Mouse (Mus musculus): Measurements from ENCODE around the gene Rlbp1.
A peak's percentile ranks its signal among the peaks of the same experiment; 100 is the strongest.

Rlbp1 gene

DNA sequence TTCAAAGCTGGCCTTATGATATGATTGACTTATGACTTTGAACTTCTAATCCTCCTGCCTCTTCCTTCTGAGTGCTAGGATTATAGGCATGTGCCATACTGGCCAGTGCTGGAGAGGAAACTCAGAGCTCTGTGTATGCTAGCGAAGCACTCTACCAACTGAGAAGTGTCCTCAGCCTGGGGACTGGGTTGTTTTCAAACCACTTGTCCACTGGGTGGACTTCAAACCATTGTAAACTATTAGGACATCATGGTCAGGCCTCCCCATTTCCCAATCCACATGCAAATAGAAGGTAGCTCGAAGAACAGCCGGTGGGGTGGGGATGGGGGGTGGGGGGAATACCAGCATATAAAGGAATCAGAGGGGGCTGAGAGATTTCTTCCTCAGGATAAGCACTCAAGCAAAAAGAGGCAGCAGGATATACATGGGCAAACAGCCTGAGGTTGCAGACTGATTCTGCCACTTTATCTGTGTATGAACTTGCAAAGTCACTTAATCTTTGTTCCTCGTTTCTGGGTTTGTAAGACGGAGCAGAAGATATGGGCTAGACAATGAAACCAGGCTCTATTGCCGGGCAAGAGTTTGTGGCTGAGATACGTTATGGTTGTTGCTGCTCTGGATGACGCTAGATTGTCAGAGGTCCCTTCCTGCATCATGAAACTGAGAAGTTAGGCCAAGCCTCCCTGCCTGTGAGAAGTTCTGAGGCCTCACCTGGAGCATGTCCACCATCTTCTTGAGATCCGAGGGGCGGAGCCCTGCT lies 10.2 kb downstream of the Rlbp1 start:
- no peak for DNase-seq (ENCODE audit: low spot score)

DNA sequence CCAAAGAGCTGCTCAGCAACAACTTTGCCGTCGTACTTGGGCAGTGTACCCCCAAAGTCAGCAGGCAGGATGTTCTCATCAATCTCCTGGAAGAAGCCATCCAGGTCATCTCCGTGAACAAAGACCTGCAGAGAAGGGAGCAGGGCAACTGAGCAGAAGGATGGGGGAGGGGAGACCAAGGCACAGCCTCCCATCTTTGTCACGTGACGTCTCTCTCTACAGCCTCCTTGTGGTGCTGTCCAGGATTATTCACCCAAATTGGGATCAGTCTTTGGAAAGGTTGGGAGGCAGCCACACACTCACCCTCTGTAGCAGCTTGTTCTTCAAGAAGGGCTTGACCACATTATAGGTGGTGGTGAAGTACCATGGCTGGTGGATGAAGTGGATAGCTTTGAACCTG lies 11.3 kb downstream of the Rlbp1 start:
- no peak for DNase-seq (ENCODE audit: low spot score)

DNA sequence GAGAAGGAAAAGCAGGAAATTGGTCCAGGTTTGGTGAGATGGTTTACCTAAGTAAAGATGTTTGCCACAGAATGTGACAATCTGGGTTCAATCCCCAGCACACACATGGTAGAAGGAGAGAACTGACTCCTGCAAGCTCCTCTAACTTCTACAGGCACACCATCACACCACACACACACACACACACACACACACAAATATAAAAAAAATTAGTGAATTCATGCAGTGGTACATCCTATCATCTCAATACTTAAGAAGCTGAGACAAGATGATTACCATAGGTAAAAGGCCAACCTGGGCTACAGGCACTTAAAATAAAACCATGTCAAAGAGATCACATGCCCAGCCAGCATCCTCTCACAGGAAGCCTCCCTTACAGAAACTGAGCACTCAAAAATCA lies 12.8 kb downstream of the Rlbp1 start:
- DNase-seq (ENCODE audit: low spot score), result no peak

DNA sequence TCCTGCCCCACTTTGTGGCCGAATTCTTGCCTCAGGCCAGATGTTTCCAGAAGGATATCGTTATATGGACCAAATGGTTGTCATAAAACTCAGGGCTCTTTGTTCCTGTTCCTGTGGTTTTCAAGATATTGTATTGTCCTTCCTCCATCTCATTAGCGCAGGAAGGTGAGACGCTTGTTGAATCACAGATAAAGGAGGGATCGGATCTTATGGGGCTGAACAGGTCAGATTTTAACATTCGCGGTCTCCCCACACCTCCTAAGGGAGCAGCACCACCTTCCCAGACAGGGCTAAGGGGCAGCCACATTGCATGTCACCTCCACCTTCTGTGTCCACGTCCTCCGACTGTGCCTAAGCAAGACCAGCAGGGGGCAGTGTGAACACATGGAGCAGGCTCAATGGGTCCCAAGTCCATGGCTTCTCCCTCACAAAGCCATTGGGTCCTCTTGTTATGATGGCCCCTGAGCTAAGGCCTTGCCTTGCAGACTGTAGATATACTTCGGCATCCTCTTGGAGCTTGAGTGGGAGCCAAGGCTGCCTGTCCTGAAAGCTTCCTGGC lies 15.4 kb downstream of the Rlbp1 start:
- no peak for DNase-seq (ENCODE audit: low spot score)

DNA sequence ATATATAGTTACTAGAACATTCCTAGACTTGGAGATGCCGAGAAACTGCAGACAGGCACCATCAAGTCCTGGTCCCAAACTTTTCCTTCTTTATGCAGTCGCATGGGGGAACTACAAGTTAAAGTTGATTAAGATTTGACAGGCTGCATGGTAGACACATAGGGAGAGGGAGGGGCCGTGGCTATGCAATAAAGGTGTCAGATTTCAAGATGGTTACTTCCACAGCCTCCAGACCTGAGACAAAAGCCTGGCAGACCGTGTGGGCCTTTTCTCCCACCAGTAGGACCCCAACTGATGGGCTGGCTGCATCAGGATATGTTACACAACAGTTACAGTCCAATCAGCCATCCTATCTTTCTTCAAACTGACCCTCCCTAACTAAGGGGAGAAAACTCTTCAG lies 17.4 kb downstream of the Rlbp1 start:
- DNase-seq (ENCODE audit: low spot score), result no peak

DNA sequence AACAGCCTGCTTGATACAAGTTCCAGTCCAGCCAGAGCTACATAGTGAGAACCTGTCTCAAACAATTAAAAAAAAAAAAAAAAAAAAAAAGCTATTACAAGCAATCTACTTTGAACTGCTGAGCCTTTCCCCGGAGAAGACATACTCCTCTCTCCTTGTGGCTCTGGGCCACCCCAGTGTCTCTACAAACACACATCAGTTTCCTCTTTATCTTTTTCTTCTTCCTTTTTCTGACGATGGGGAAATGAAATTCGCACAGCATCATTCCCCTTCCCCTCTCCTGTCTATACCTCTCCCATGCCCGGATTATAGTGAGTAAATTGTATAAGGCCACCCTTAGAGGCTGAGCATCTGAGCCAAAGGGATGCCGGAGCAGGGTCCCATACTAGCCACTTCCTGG lies 18.2 kb downstream of the Rlbp1 start:
- DNase-seq (ENCODE audit: low spot score), result no peak

DNA sequence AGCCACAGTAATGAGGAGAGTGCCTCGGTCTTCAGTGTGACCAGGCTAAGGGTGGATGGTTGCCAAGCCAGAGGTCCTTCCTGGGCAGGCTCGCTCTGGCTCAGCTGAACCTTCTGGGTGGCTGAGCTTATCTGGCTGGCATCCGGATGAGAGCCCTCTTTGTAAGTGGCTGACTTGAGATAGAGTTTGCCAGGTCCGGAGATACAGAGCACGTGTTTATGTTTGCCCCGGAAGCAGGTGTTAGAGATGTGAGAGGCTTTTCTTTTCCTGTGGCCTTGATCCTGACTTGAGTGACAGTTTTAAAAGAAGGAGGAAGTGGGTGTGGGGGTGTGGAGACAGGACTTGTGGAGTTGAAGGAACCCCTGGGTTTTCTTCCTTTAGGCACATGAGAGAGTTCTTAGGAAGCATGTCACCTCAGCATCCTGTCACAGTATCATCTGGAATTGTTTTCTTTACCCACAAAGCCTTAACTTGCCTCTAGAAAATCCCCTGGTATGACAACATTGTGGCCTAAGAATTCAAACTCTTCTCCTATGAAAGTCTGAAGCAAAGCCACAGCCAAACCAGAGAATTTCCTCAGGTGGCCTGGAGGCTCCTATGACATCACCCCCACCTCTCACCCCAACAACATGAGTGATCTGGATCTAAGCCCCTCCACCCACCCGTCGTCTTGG lies 23.3 kb downstream of the Rlbp1 start:
- no peak for DNase-seq (ENCODE audit: low spot score)

DNA sequence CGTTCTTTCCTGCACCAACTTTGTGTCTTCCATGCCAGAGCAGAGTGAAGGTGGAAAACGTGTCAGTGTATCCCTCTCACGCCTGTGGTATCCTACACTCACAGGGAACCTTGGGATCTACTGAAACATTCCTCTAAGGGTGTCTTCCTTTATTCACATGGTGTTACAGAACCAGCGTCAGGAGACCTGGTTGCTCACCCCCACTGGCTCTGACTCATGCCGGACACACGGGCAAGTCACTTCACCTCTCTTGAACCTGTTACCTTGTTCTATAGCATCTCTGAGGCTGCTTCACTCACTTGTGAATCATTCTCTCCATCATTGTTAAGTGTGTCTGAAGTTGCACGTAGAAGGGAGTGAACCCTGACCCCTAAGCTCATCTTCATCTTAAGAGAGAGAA lies 24.0 kb downstream of the Rlbp1 start:
- DNase-seq (ENCODE audit: low spot score), result no peak

DNA sequence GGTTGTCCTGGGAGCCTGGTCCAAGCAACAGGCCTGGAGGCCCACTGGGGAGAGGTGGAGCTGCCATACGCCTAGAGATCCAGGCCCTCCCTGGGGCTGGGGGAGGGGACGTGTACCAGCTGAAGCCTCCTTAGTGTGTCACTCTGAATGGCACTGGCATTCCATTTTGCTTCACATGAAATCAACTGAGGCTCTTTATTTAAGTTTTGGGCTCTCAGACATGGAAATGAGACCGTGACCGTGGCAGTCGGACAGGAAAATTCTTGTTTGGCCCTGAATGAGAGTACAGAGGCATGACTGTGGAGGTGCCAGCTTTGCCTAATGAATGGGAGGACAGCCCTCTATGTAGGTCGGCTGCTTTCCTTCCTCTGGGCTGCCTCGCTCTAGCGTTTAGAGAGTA lies 24.6 kb downstream of the Rlbp1 start:
- DNase-seq (ENCODE audit: low spot score), result no peak

DNA sequence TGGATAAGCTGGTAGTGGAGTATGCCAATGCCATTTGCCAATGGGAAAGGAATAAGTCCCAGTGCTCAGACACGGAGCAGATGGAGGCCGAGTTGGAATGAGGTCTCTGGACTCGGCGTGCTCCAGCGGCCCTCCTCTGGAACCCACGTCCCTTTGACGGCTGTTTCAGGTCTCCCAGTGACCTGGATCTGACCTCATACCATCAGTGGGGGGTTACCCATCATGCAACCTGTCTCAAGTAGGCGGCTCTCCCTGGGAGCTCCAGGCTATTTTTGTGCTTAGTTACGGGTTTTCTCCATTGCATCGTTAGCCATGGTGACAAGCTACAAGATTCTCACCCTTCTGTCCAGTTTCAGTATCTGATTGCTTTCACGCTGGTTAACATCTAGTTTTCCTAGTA lies 26.8 kb downstream of the Rlbp1 start:
- no peak for DNase-seq (ENCODE audit: low spot score)

DNA sequence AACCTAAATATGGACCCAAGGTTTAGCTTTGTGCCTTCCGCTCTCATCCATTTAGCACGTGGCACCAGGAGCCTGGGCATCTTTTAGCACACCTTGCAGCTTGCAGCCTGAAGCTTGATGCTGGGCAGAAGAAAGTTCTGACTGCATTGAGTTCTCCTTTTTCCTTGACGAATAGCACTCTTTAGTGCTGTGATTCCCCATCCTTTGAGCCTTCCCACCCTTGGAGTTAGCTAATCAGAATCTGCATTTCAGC lies 27.7 kb downstream of the Rlbp1 start:
- DNase-seq (ENCODE audit: low spot score), result no peak

DNA sequence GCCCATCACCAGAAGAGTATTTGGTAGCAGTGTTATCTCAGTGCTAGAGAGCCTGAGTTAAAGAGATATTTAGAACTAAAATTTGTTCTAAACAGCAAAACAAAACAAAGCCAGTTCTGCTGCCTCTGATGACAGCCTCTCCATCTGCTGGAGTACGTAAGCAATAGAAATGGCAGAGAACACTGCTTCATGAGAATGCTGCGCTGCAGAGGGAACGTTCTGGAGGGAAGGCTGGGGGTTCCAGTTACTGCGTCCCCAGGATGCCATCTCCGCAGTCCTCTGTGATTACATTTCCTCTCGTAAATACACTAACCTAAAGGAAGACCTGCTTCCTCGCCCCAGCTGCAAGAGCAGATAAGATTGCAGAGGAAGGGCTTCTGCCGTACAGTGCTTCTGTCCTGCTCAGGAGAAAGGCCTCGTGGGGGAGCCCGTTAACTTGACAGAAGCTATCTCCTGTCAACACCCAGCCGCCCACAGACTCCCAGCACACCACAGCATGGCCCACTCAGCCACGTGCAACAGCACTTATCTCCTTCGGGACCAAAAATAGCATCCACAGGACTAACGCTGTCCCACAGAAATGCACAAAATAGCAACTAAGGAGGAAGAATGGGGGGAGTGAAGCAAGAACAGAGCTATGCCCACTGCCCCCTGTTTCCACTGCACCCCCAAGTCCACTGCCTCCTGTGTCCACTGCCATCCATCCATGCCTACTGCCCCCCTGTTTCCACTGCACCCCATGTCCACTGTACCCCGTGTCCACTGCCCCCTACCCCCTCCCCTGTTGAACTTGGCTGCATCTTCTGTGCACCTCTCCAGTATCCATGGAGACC lies 28.3 kb downstream of the Rlbp1 start:
- DNase-seq (ENCODE audit: low spot score), result no peak

DNA sequence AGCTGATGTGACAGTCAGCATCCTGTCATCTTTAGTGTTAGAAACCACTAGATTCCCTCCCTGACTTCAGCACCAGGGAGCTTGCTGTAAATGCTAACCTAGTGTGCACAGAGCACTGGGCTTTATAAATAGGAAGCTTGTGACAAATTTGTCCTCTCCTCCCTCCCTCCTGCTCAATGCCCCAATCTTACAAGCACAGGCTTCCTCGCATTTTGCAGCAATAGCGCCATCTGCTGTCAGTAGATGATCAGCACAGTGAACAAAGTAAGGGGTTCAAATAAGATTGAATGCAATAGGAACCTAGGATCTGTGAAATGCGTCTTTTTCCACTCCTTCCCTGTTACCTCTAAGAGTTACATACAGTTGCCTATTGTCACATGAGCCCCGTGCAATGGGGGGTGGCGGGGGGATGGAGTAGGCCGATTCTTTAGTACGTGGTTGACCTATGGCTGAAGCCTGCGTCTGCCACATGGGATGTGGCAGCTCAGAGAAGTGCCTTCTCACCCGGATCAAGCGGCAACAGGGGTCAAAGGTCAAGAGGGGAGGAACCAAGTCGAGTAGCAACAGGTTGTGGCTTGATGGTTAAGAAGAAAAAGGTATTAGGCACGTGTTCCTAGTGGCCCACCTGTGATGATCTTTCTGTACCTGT lies 37.0 kb downstream of the Rlbp1 start:
- DNase-seq (ENCODE audit: low spot score), result peak; percentile 84

DNA sequence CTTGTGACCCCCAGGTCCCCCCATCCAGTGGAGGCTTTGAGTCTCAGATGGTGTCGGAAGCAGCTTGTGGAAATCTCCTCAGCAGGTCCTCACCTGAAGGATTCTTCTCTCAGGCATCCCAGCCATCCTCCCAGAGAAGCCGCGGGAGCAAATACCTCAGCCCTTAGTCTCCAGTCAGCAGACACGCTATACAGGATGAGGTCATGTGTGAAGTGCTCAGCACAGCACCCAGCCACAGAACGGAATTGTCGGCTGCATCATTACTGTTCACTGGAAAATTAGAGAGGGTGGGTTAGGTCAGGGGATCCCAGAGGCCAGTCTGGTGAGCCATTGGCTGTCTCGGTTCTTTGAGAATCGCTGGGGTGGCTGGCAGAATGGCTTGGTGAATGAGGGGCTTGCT lies 38.0 kb downstream of the Rlbp1 start:
- no peak for DNase-seq (ENCODE audit: low spot score)

DNA sequence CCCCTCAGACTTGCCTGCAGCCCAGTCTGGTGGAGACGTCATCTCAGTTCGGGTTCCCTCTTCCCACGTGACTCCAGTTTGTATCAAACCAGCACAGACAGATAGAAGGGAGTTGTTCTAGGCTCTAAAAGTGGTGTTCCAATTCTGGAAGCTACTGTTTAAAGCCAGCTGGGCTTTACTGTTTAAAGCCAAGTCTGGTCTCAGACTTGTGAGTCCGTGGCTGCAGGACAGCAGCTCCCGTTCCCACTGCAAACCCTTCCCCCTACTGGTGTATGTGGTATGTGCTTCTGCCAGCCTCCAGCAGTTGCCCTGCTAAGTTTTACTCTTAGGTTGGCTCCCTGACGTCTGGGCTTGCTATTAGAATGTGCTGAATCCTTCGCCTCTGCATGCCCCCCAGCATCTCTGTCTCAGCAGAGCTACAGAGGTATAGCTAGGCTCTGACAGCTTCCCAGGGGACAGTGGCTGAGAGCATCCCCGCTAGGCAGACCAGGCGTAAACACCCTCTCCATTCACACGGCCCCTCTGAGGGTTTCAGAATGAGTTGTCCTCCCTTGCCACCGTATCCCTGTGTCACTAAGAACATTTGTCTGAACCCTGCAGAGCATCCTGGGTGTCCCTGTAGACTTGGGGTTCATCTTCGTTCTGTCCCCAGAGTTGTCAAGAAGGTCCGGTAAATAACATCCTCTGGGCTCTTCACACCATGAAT lies 39.6 kb downstream of the Rlbp1 start:
- no peak for DNase-seq (ENCODE audit: low spot score)

DNA sequence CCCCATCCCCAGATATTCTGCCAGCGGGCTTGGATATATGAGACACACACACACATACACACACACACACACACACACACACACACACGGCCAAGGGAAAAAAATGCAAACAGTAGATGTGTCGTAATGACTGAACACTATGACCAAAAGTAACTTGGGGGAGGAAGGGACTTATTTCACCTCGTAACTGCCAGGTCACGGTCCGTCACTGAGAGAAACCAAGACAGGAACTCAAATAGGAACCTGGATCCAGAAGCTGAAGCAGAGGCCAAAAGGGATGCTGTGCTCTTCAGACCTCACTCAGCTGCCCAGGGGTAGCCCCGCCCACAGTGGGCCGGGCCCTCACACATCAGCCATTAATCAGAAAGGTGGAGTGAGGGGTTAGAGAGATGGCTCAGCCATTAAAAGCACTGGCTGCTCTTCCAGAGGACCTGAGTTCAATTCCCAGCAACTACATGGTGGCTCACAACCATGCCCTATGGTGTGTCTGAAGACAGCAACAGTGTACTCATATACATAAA lies 40.2 kb downstream of the Rlbp1 start:
- no peak for DNase-seq (ENCODE audit: low spot score)

DNA sequence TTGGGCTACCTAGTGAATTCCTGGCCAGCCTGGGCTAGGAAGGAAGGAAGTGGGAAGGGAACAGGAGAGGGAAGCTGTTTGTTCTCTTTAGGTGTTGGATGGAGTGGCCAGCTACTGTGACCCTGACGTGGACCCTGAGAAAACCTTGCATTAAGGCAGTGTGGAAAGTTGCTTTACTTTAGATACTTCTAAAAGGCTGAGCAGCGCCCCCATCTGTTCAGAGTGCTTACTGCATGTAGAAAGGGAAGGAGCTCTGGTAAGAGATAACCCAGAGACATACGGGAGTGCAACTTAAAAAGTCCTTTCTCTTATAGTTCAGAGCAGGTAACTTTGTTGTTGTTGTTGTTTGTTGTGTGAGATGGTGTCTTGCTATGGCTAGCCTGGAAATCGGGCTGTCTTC lies 40.9 kb downstream of the Rlbp1 start:
- no peak for DNase-seq (ENCODE audit: low spot score)

DNA sequence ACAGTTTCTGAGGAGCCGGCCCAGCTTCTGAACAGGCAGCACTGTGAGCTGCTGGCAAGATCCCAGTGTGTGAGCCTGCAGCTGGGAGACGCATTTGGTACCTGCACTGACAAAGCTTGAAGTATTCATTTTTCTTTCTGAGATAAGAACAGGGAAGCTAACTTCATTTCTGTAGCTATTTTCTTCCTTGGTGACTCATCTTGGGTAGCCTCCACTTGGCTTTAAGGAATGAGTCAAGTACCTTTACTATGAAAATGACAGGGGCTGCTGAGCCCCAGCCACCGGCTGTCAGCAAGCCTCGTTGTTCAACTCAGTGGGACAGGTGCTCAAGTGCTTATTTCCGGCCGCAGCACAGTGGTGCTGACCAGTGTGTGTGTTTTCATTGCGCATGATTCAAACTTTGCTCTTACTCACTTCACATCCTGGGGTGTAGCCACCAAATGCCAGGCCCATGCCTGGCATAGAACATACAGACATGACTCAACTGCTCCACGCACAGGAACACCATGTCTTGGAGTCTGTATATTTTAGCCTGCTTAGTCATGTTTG lies 50.4 kb downstream of the Rlbp1 start:
- no peak for DNase-seq (ENCODE audit: low spot score)

DNA sequence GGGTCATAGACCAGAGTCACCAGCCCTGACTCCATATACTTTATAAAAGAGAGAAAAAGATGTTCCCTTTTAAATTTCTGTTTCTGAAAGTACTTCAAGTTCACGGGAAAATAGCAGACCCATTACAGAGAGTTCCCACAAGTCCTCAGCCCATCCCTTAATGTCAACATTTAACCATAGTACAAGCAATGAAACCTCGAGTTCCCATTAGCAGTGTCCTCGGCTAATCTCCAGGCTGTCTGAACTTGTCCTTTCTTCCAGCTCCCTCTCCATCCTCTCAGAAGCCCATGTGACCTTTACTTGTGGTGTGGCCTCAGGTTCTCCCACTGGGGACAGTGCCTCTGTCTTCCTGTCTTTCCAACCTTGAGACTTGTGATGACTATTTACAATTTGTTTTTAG lies 53.4 kb downstream of the Rlbp1 start:
- DNase-seq (ENCODE audit: low spot score), result no peak

DNA sequence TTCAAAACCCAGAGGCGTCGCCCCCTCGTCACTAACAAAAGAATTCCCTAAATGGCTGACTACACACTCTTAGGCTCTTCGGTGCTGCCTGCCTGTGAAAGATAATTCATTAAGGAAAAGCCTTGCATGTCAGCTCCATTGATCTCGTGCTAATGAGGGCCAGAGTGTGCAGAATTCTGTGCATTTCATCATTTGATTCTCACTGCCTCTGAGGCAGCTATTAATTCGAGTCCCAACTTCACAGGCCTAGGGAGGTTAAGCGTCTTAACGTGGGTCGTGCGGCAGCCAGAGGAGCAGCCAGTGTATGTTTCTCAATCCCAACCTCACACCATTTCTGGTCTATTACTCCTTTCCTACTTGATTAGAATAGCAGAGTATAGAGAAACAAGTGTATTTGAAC lies 55.7 kb downstream of the Rlbp1 start:
- no peak for DNase-seq (ENCODE audit: low spot score)

DNA sequence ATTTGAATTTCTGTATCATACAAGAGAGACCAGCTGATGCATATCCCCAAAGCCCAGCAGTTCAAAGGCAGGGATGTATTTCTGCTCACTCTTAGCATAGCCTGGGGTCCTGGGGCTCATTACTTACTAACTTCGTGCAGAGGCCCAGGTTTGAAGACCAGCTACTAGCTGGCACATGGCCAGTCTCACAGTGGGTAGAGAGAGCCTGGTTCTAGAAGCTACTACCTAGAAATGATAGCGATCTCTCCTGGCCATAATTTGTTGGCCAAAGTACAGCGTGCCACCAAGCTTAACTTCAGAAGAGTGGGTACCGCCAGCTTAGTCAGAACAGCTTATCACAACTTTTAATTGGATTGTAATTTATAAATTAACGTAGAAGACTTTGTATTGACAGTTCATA lies 58.1 kb downstream of the Rlbp1 start:
- DNase-seq (ENCODE audit: low spot score), result no peak
